Mouse (Mus musculus) hematopoietic stem cell, adult 5-6 weeks (primary cell): ENCODE results near the gene Spag5. TPM values are rescaled to one million over a fixed set of nuclear protein-coding genes. Genes with fewer than 3 reads are reported as not detected.

ENCODE experiments used
- ATAC-seq, 2 experiments: fragments of 125-278 bp in 1 of 2; replicated peaks in 1 of 2; 2 replicates each; pipeline ENCODE4 v1.8.0; 2016 to 2017; ENCODE audit warnings: inconsistent platforms in 2 of 2, mild to moderate bottlenecking in 2 of 2, moderate number of reproducible peaks in 2 of 2, low read depth in 1 of 2, moderate TSS enrichment in 1 of 2; ENCODE audit not compliant: low FRiP score in 2 of 2, poor library complexity in 2 of 2, severe bottlenecking in 2 of 2, insufficient read depth in 1 of 2, low TSS enrichment in 1 of 2
- total RNA-seq: library from RNA; stranded (forward); fragments of 172-1452, 232-1000 nt; gene quantifications from 2 replicates; pipeline ENCODE4 v1.2.3, GENCODE M21; 2017

The Spag5 gene
- total RNA-seq, 1 experiment from 2014 or later: 49.1 TPM

GRCm38 (mm10) chr11:78367456-78368225 lies 66.3 kb downstream of the Spag5 start:
- no peak for ATAC-seq

- ATAC-seq: no peak
These were observed 69.1 kb downstream of the Spag5 start for GRCm38 (mm10) chr11:78370389-78370788.

- no peak for ATAC-seq
These were observed 70.4 kb downstream of the Spag5 start for GRCm38 (mm10) chr11:78371711-78372110.

Other genes starting within 250 kb of the Spag5 start
- gene Eral1, start 221.1 kb upstream of the Spag5 start, total RNA-seq: 28.3 and 28.5 TPM in 2 replicates
- gene Fam222b, start 206.9 kb upstream of the Spag5 start, total RNA-seq: 3.2 and 5.6 TPM in 2 replicates
- gene Traf4, start 135.9 kb upstream of the Spag5 start, total RNA-seq: 13.5 and 16.3 TPM in 2 replicates
- 4.6 and 4.8 TPM in 2 replicates for gene Nek8, start 124.9 kb upstream of the Spag5 start, total RNA-seq
- 4.7 and 5.2 TPM in 2 replicates for gene Tlcd1, start 124.8 kb upstream of the Spag5 start, total RNA-seq
- 3,301 and 3,769 TPM in 2 replicates for gene Rpl23a, start 117.9 kb upstream of the Spag5 start, total RNA-seq
- gene Rab34, start 113.1 kb upstream of the Spag5 start, total RNA-seq: 1.1 and 3.2 TPM in 2 replicates
- 0.44 and 1.5 TPM in 2 replicates for gene Proca1, start 108.1 kb upstream of the Spag5 start, total RNA-seq
- 38.1 and 54.2 TPM in 2 replicates for gene Sdf2, start 55.8 kb upstream of the Spag5 start, total RNA-seq
- 45.6 and 51.3 TPM in 2 replicates for gene Supt6, start 55.5 kb upstream of the Spag5 start, total RNA-seq
- 83.7 and 92.7 TPM in 2 replicates for gene 2610507B11Rik, start 39.8 kb upstream of the Spag5 start, total RNA-seq
- 0.38 TPM in 1 of 2 replicates, not detected in the other for gene BC030499, start 10.7 kb upstream of the Spag5 start, total RNA-seq
- gene Aldoc, start 21.4 kb downstream of the Spag5 start, total RNA-seq: 6.6 and 8.7 TPM in 2 replicates
- 9.9 and 10.1 TPM in 2 replicates for gene Pigs, start 26.9 kb downstream of the Spag5 start, total RNA-seq
- 17.4 and 29.9 TPM in 2 replicates for gene Unc119, start 42.0 kb downstream of the Spag5 start, total RNA-seq
- gene Foxn1, start 85.0 kb downstream of the Spag5 start, total RNA-seq: not detected in 2 replicates
- gene Slc13a2, start 120.7 kb downstream of the Spag5 start, total RNA-seq: 0.13 TPM in 1 of 2 replicates, not detected in the other
- gene Slc46a1, start 164.2 kb downstream of the Spag5 start, total RNA-seq: 0.25 and 1.3 TPM in 2 replicates
- 0.45 TPM in 1 of 2 replicates, not detected in the other for gene Sarm1, start 196.2 kb downstream of the Spag5 start, total RNA-seq
- not detected in 2 replicates for gene Vtn, start 197.6 kb downstream of the Spag5 start, total RNA-seq
- not detected in 2 replicates for gene Sebox, start 201.9 kb downstream of the Spag5 start, total RNA-seq
- 26.0 and 27.9 TPM in 2 replicates for gene Tmem199, start 210.6 kb downstream of the Spag5 start, total RNA-seq
- 59.5 and 60.7 TPM in 2 replicates for gene Poldip2, start 210.7 kb downstream of the Spag5 start, total RNA-seq
- gene Tnfaip1, start 234.8 kb downstream of the Spag5 start, total RNA-seq: 3.9 and 5.2 TPM in 2 replicates
- gene Ift20, start 234.8 kb downstream of the Spag5 start, total RNA-seq: 155 and 159 TPM in 2 replicates
- 23.8 and 26.0 TPM in 2 replicates for gene Tmem97, start 249.2 kb downstream of the Spag5 start, total RNA-seq